Mouse (Mus musculus) stomach, adult 2 months (tissue): ENCODE measurements around the gene BC034090. TPM values are rescaled to one million over a fixed set of nuclear protein-coding genes. Genes with fewer than 3 reads are reported as not detected.

Experiments
- polyA plus RNA-seq: library from polyadenylated mRNA; depleted of rRNA; stranded (reverse); fragments of >200 nt; gene quantifications from 2 replicates; pipeline ENCODE4 v1.2.3, GENCODE M21; 2012; rRNA removed

The BC034090 gene
- polyA plus RNA-seq = 2.6 and 4.8 TPM in 2 replicates

GRCm38 (mm10) chr1:155243797-155244770, at the start of gene BC034090:
Gene BC034090, minus strand, starts transcription at chr1:155244444.

Other genes with a start within 250 kb of the BC034090 start
- 8.6 and 18.0 TPM in 2 replicates for gene Ier5, start 144.8 kb downstream of the BC034090 start, polyA plus RNA-seq
- gene Mr1, start 97.6 kb downstream of the BC034090 start, polyA plus RNA-seq = 0.20 and 0.77 TPM in 2 replicates
- 17.4 and 26.2 TPM in 2 replicates for gene Stx6, start 85.7 kb downstream of the BC034090 start, polyA plus RNA-seq
- gene Xpr1, start 173.0 kb upstream of the BC034090 start, polyA plus RNA-seq = 0.58 and 0.96 TPM in 2 replicates